Mouse (Mus musculus) cerebellum, postnatal 14 days (tissue): ENCODE data around the gene Zyx.

ENCODE experiments used
- DNase-seq, 2 experiments: peaks; one replicate each; pipeline ENCODE4 v3.0.0; 2021; ENCODE audit warnings: mixed read lengths in 2 of 2

Gene Zyx

DNA sequence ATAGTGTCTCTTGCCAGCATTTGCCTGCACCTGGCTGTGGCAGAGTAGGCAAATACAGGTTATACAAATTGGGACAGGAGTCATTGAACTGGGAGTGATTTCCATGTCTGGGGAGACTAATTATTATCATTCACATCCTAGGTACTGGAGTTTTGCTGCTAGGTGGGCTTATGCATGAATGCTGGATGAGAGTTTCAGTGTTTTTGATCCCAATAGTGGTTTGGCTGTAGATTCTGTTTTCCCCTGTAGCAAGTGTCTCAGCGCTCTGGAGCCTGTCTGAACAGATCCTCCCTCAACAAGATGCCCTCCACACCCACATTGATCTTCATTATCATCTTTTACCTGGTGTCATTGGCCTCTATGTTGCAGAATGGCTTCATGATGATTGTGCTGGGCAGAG, 50.5 kb downstream of the Zyx start, which contains the start of gene Tas2r143:
Gene Tas2r143, plus strand, starts transcription at position 301 of the 400 bp plus-strand sequence.
- DNase-seq, result no peak

- no peak for DNase-seq
Measured at GRCm38 (mm10) chr6:42405134-42405533, 55.7 kb downstream of the Zyx start, which contains the start of gene Tas2r135. TSS of gene Tas2r135 (plus strand) at chr6:42405434.
